Mouse (Mus musculus) CD8-positive naive resting alpha-beta T cell, adult 57 days (primary cell): ENCODE data around the gene Galk1. TPM values are rescaled to one million over a fixed set of nuclear protein-coding genes. Genes with fewer than 3 reads are reported as not detected.

ENCODE experiments used
- total RNA-seq: library from RNA; stranded (reverse); gene quantifications from one replicate; pipeline ENCODE4 v1.2.4, GENCODE M21; 2023

The Galk1 gene
- total RNA-seq: 21.6 TPM

GRCm38 (mm10) chr11:116012262-116012947 is at the start of gene Galk1:
Galk1 (minus strand) TSS chr11:116012719.

DNA sequence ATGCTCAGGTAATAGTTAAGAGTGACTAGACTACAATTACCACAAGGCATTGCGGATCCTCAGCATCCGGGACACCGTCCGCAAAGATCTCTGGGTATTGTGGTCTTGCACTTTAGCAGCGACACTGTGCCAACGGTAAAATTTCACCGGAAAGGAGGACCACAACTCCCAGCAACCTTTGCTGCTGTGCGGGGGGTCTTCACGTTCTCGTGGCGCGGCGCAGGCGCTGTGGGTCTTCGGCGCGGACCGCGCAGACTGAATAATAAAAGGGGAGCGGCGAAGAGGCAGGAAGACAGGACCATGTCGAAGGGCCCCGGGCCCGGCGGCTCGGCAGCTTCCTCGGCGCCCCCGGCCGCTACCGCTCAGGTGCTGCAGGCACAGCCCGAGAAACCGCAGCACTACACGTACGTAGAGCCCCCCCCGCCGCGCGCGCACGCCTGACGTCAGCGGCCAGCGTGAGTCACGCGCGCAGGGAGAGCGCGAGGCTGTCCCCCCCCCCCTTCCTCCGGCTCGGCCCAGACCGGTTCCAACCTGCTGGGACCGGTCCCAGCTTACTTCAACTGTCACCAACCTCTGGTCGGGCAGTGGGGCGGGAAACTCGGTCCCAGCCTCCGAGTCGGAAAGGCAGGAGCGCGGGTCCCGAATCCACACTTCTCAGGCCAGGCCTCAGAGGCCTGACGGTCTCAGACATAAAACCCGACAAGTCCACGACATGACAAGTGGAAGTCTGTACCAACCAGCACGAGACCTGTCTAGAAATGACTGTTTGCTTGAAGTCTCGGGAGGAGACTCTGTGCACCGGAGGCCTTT is 17.8 kb upstream of the Galk1 start, which contains the start of gene Unk:
TSS of gene Unk (plus strand) at position 235 of the 810 bp plus-strand sequence.

GRCm38 (mm10) chr11:116027756-116028155 is 15.2 kb upstream of the Galk1 start, which contains the start of gene H3f3b:
H3f3b (minus strand) TSS chr11:116027962.

DNA sequence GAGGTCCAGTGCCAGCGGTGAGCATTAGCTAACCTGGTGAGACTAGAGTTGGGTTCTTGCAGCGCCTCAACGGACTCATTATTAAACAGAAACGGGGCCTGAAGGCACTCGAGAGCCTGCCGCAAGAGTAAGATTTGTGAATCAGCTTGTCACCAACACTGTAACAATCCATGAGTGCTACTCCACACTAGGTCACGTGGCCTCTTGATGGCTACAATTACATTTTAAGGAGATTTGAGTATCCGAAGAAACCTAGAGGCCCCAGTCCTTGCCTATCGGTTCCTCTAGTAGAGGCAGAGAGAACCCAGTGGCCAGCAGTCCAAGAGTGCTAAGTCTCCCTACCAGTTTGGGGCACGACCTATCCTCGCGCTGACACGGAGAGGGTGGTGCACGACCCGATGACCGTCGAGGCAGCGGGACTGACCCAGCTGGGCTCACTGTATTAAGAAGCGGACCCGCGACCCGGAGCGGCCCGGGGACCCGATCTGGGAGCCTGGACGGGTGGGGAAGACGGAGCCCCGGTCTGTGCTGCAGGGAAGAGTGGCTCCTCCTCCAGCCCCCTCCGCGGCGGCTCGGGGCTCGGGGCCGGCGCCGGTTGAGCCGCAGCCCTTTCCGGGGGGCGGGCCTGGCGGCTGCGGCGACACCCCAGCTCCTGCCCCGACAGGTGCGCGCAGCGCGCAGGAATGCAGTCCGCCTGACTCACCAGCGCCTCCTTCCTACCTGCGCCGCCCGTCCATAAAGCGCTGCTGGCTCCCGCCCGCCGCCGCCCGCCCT is 38.0 kb downstream of the Galk1 start, which contains the start of gene Itgb4:
TSS of gene Itgb4 (plus strand) at position 401 of the 774 bp plus-strand sequence.

Other genes starting within 250 kb of the Galk1 start
- 74.2 TPM for gene Tmem94, start 247.3 kb downstream of the Galk1 start, total RNA-seq
- 2.9 TPM for gene Caskin2, start 199.1 kb downstream of the Galk1 start, total RNA-seq
- gene Tsen54, start 198.0 kb downstream of the Galk1 start, total RNA-seq: 23.2 TPM
- gene Llgl2, start 188.7 kb downstream of the Galk1 start, total RNA-seq: 37.2 TPM
- gene Myo15b, start 154.3 kb downstream of the Galk1 start, total RNA-seq: not detected
- gene Smim5, start 112.8 kb downstream of the Galk1 start, total RNA-seq: 0.92 TPM
- gene Smim6, start 100.7 kb downstream of the Galk1 start, total RNA-seq: not detected
- gene Sap30bp, start 79.4 kb downstream of the Galk1 start, total RNA-seq: 41.8 TPM
- 22.9 TPM for gene Recql5, start 79.2 kb downstream of the Galk1 start, total RNA-seq
- gene Itgb4, start 38.0 kb downstream of the Galk1 start, total RNA-seq: not detected
- 1,697 TPM for gene H3f3b, start 15.2 kb upstream of the Galk1 start, total RNA-seq
- 80.3 TPM for gene Unk, start 17.6 kb upstream of the Galk1 start, total RNA-seq
- gene Unc13d, start 65.2 kb upstream of the Galk1 start, total RNA-seq: 83.7 TPM
- 162 TPM for gene Wbp2, start 74.3 kb upstream of the Galk1 start, total RNA-seq
- 1.2 TPM for gene Trim47, start 114.5 kb upstream of the Galk1 start, total RNA-seq
- 30.8 TPM for gene Trim65, start 118.4 kb upstream of the Galk1 start, total RNA-seq
- 58.7 TPM for gene Mrpl38, start 126.1 kb upstream of the Galk1 start, total RNA-seq
- gene Fbf1, start 155.4 kb upstream of the Galk1 start, total RNA-seq: 31.6 TPM
- gene Ten1, start 186.1 kb upstream of the Galk1 start, total RNA-seq: 37.4 TPM
- gene Acox1, start 186.3 kb upstream of the Galk1 start, total RNA-seq: 35.3 TPM
- gene Evpl, start 225.4 kb upstream of the Galk1 start, total RNA-seq: 0.21 TPM